Mouse (Mus musculus) midbrain, embryonic 12.5 days (tissue): ENCODE data around the gene Gstt4. TPM values are rescaled to one million over a fixed set of nuclear protein-coding genes. Genes with fewer than 3 reads are reported as not detected.

Experiments used
- ATAC-seq: fragments of 200-750 bp; cut with Nextera tagmentation; 2 replicates; pipeline ENCODE4 v1.8.0; 2017; ENCODE audit warnings: low read depth, moderate TSS enrichment, moderate library complexity; ENCODE audit not compliant: low FRiP score
- H3K27ac ChIP-seq: fragments of 300-500 bp; sonication (generic); replicated peaks from 2 replicates; pipeline ENCODE4 v1.5.1; 2016; ENCODE audit warnings: mild to moderate bottlenecking
- H3K27me3 ChIP-seq: fragments of 300-500 bp; sonication (generic); 2 replicates; pipeline ENCODE4 v1.6.1; 2016; ENCODE audit warnings: mild to moderate bottlenecking
- H3K36me3 ChIP-seq: fragments of 300-500 bp; sonication (generic); 2 replicates; pipeline ENCODE4 v1.6.1; 2016
- H3K4me1 ChIP-seq: fragments of 300-500 bp; sonication (generic); 2 replicates; pipeline ENCODE4 v1.6.1; 2016
- H3K4me2 ChIP-seq: fragments of 300-500 bp; sonication (generic); replicated peaks from 2 replicates; pipeline ENCODE4 v1.6.1; 2016; ENCODE audit warnings: mild to moderate bottlenecking, moderate library complexity
- H3K4me3 ChIP-seq: fragments of 300-500 bp; sonication (generic); 2 replicates; pipeline ENCODE4 v1.5.1; 2016; ENCODE audit warnings: mild to moderate bottlenecking
- H3K9ac ChIP-seq: fragments of 300-500 bp; sonication (generic); replicated peaks from 2 replicates; pipeline ENCODE4 v1.6.1; 2016; ENCODE audit warnings: mild to moderate bottlenecking, moderate library complexity
- H3K9me3 ChIP-seq: fragments of 300-500 bp; sonication (generic); 2 replicates; pipeline ENCODE4 v1.6.1; 2016; ENCODE audit warnings: mild to moderate bottlenecking
- WGBS: fragments of 180-500 bp; shearing (Covaris S2); methylation state at CpG from one replicate; pipeline ENCODE4 v1.1.7; 2016; 5-methylcytosine and 5-hydroxymethylcytosine counted together
- polyA plus RNA-seq: library from polyadenylated mRNA; unstranded; fragments of >200 nt; fragmentation: Nextera tagmentation; extraction: Ambion mirVana; gene quantifications from 2 replicates; pipeline ENCODE4 v1.2.1, GENCODE M21; 2016

Gstt4 gene
- polyA plus RNA-seq, 1 experiment from 2014 or later: not detected

- WGBS: 1% methylated on average over 21 of the region's 21 CpGs
- Histone ChIP-seq H3K9ac (peak overlapping the region; percentile 49), H3K4me1 (peaks cover 32% of the 10 kb centered on the region), H3K4me2 (peak overlapping the region; percentile 63), H3K27me3 (peaks cover 44% of the 10 kb centered on the region), H3K27ac (no peak overlapping the region), H3K9me3 (no peaks in the 10 kb centered on the region), H3K4me3 (peak overlapping the region; percentile 41), H3K36me3 (no peaks in the 10 kb centered on the region)
- ATAC-seq: no peak
These were observed 11.9 kb upstream of the Gstt4 start for GRCm38 (mm10) chr10:75834250-75834649.

DNA sequence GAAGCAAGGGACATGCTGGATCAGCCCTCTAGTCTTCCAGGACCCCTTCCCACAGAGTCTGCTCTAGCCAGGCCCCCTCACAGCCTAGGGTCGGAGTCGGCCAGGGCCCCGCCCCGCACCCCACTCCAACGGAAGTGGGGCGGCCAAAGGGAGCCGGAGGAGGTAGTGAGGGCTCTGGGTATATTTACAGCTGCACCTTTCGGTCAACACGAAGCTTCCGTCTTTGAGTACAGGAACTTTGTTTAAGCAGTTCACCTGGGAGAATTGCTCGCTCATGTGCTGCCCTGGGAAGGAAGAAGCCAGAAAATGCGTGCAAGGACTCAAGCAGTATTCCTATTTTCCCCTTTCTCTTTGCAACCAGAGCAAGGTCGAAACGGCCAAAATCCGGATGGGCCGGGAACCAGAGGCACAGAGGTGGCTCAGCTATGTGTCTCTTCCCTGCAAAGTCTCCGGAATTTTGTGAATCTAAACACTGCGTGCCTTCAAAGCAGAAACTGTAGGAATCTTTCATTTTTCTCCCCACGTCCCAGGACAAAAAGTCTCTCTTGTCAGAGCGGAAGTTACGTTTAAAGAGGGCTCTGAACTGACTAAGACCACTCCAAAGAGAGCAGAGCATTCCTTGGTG, 11.2 kb upstream of the Gstt4 start:
- Histone ChIP-seq H3K36me3 (no peaks in the 10 kb centered on the region), H3K27me3 (peaks cover 42% of the 10 kb centered on the region), H3K27ac (no peak overlapping the region), H3K4me1 (peaks cover 32% of the 10 kb centered on the region), H3K4me3 (peak overlapping the region; percentile 41), H3K9me3 (no peaks in the 10 kb centered on the region), H3K9ac (0 out of 2 replicates have a peak overlapping the region, but pooled peaks have one; percentile 49), H3K4me2 (peak overlapping the region; percentile 63)
- 19% methylated on average over 21 of the region's 21 CpGs for WGBS
- ATAC-seq: no peak

DNA sequence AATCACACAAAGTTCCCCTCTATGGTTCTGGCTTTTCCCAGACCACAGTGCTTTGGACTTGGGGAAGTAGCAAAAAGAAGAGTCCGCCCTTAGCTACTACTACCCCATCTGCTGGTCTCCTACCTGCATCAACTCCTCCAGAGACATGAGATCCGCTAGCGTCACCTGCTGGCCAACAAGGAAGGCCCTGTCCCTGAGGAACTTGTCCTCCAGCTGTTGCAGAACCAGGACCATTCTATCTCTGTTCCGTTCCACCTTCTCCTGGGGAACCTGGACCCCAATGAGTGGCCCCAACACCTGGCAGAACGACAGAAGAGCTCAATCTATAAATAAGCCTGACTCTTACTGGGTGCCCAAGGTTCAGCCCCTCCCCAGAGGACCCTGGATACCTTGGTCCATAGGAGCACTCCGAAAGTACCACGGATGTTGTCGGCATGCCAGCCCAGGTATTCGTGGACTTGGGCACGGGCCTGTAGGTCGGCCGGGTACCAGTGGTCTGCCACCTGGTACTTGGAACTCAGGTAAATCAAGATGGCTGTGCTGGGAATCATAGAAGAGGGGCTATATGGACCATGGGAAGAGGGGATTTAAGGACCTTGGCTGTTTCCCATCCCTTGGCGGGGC, 10.0 kb upstream of the Gstt4 start:
- 69% methylated on average over 13 of the region's 13 CpGs for WGBS
- no peak for ATAC-seq
- no peak overlapping the region for H3K27ac ChIP-seq
- H3K27me3 ChIP-seq: peaks cover 42% of the 10 kb centered on the region
- H3K4me2 ChIP-seq: no peak overlapping the region
- H3K9me3 ChIP-seq: no peaks in the 10 kb centered on the region
- H3K4me1 ChIP-seq: peaks cover 25% of the 10 kb centered on the region
- no peaks in the 10 kb centered on the region for H3K36me3 ChIP-seq
- H3K4me3 ChIP-seq: no peak overlapping the region
- no peak overlapping the region for H3K9ac ChIP-seq

- peaks cover 17% of the 10 kb centered on the region for H3K4me1 ChIP-seq
- no peak overlapping the region for H3K4me3 ChIP-seq
- peaks cover 32% of the 10 kb centered on the region for H3K27me3 ChIP-seq
- H3K4me2 ChIP-seq: no peak overlapping the region
- no peak for ATAC-seq
- no peaks in the 10 kb centered on the region for H3K36me3 ChIP-seq
- no peak overlapping the region for H3K27ac ChIP-seq
- H3K9me3 ChIP-seq: no peaks in the 10 kb centered on the region
- WGBS: 89% methylated on average over 2 of the region's 2 CpGs
- H3K9ac ChIP-seq: no peak overlapping the region
These were observed 7.9 kb upstream of the Gstt4 start for GRCm38 (mm10) chr10:75830275-75830670.

DNA sequence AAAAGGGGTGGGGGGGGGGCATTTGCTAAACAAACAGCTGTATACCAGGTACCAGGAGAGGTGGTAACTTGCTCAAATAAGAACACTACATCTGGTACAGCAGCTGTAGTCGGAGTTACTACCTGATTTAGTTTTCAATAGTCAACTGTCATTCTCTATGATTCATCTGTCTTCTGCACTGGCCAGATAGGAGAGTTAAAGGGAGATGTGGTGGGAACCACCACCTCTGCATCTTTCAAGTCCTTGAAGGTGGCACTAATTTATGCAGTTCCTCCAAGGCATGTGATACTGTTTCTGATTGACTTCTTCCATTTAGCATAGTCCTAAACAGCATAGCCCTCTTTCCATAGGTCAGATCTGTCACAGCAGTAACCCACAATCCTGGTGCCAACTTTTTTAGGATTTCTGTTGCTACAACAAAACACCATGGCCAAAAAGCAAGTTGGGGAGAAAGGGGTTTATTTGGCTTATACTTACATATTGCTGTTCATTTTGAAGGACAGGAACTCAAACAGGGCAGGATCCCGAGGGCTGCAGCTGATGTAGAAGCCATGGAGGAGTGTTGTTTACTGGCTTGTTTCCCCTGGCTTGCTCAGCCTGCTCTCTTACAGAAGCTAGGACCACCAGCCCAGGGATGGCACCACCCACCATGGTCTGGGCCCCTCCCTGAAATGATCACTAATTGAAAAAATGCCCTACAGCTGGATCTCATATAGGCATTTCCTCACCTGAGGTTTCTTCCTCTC, 7.4 kb upstream of the Gstt4 start:
- no peak for ATAC-seq
- Histone ChIP-seq H3K4me2 (no peak overlapping the region), H3K9me3 (no peaks in the 10 kb centered on the region), H3K36me3 (no peaks in the 10 kb centered on the region), H3K9ac (no peak overlapping the region), H3K27ac (no peak overlapping the region), H3K4me1 (peaks cover 14% of the 10 kb centered on the region), H3K27me3 (peaks cover 27% of the 10 kb centered on the region), H3K4me3 (no peak overlapping the region)
- 79% methylated on average over 2 of the region's 2 CpGs for WGBS

GRCm38 (mm10) chr10:75828500-75828931, 6.2 kb upstream of the Gstt4 start:
- H3K4me2 ChIP-seq: no peak overlapping the region
- H3K9ac ChIP-seq: no peak overlapping the region
- H3K9me3 ChIP-seq: no peaks in the 10 kb centered on the region
- no peaks in the 10 kb centered on the region for H3K36me3 ChIP-seq
- no peak overlapping the region for H3K4me3 ChIP-seq
- no peak overlapping the region for H3K27ac ChIP-seq
- peaks cover 16% of the 10 kb centered on the region for H3K27me3 ChIP-seq
- H3K4me1 ChIP-seq: peaks cover 2% of the 10 kb centered on the region; the same call in 1 of the 2 replicates
- ATAC-seq: no peak

DNA sequence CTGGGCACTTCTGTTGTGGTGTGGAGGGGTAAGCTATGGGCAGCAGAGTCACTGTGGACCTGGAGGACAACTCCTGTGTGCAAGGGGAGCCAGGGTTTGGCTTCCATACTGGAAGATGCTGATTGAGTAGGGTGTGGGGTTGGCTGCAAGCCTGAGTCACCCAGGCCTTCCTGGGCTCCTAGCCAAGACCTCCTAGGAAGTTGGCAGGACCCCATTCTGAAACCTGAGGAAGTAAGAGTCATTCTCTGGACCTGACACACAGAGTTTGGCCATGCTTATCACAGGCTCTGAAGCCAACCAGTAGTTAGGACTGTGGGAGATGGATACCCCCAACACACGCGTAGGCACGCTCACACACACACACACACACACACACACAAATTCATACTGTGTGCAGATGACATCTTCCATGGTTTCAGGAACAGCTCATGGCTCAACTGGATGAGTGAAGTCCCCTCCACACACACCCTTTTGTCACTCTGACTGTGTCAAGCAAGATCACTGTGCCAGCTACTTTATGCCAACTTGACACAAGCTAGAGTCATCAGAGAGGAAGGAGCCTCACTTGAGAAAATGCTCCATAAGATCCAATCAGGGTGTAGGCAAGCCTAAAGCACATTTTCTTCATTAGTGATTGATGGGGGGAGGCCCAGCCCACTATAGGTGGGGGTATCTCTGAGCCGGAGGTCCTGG, 5.5 kb upstream of the Gstt4 start:
- no peak for ATAC-seq
- no peak overlapping the region for H3K4me2 ChIP-seq
- H3K9ac ChIP-seq: no peak overlapping the region
- H3K4me1 ChIP-seq: no peaks in the 10 kb centered on the region
- 0 out of 2 replicates have a peak, but pooled peaks cover 5% of the 10 kb centered on the region for H3K9me3 ChIP-seq
- H3K27ac ChIP-seq: no peak overlapping the region
- no peaks in the 10 kb centered on the region for H3K36me3 ChIP-seq
- WGBS: 95% methylated on average over 4 of the region's 4 CpGs
- H3K4me3 ChIP-seq: no peak overlapping the region
- H3K27me3 ChIP-seq: peaks cover 11% of the 10 kb centered on the region

GRCm38 (mm10) chr10:75824530-75824929, 2.2 kb upstream of the Gstt4 start:
- Histone ChIP-seq H3K9ac (no peak overlapping the region), H3K36me3 (no peaks in the 10 kb centered on the region), H3K27ac (no peak overlapping the region), H3K4me3 (no peak overlapping the region), H3K9me3 (0 out of 2 replicates have a peak, but pooled peaks cover 5% of the 10 kb centered on the region), H3K4me1 (no peaks in the 10 kb centered on the region), H3K27me3 (peaks cover 6% of the 10 kb centered on the region), H3K4me2 (no peak overlapping the region)
- WGBS: 86% methylated on average over 4 of the region's 4 CpGs
- no peak for ATAC-seq

GRCm38 (mm10) chr10:75823782-75824181, 1.4 kb upstream of the Gstt4 start:
- H3K4me3 ChIP-seq: no peak overlapping the region
- no peak overlapping the region for H3K27ac ChIP-seq
- H3K4me1 ChIP-seq: no peaks in the 10 kb centered on the region
- H3K9me3 ChIP-seq: 0 out of 2 replicates have a peak, but pooled peaks cover 5% of the 10 kb centered on the region
- ATAC-seq: no peak
- H3K4me2 ChIP-seq: no peak overlapping the region
- H3K27me3 ChIP-seq: peaks cover 6% of the 10 kb centered on the region
- H3K9ac ChIP-seq: no peak overlapping the region
- H3K36me3 ChIP-seq: no peaks in the 10 kb centered on the region
- WGBS: 87% methylated on average over 1 of the region's 1 CpGs

DNA sequence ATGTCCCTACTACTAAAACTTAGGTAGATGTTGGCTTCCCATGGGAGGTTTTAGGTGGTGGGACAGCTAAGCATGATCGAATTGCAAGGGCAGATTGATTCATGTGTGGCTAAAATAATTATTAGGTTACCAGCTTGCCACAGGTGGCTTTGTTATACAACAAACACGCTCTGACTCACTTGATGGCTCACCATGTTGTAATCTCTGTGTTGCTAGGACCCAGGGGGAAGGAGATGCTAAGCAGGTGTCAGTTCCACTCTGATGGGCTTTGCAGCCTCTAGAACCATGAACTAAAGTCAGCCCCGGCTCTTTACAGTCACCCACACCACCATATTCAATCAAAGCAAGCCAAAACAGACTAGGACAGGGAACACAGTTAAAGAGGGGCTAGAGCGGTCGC, 2.5 kb downstream of the Gstt4 start:
- 92% methylated on average over 5 of the region's 5 CpGs for WGBS
- ATAC-seq: no peak
- peaks cover 9% of the 10 kb centered on the region; the same call in 1 of the 2 replicates for H3K27me3 ChIP-seq

DNA sequence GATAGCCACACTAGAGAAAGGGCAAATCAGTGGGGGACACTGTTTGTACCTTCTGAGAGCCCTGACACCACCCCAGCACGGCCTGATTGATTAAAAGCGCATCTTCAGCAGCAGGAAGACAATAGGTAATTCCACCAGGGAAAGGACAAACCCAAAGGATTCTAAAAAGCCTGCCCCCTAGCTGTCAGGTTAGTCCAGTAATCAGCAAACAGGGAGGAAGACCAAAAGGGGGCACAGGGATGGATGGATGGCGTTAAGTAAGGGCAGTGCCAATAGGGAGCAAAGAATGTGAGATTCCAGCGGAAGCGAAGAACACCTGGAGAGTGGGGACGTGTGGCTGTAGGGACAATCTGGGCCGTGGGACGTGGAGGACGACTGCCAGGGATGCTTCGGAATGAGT, 3.7 kb downstream of the Gstt4 start:
- Histone ChIP-seq H3K4me1 (no peaks in the 10 kb centered on the region), H3K36me3 (no peaks in the 10 kb centered on the region), H3K27me3 (peaks cover 9% of the 10 kb centered on the region; the same call in 1 of the 2 replicates), H3K4me3 (no peak overlapping the region), H3K4me2 (no peak overlapping the region), H3K27ac (no peak overlapping the region), H3K9me3 (0 out of 2 replicates have a peak, but pooled peaks cover 5% of the 10 kb centered on the region), H3K9ac (no peak overlapping the region)
- ATAC-seq: no peak
- 69% methylated on average over 10 of the region's 10 CpGs for WGBS

More for the DNA sequence above, 2.5 kb downstream of the Gstt4 start:
- H3K9ac ChIP-seq: no peak overlapping the region
- H3K9me3 ChIP-seq: 0 out of 2 replicates have a peak, but pooled peaks cover 5% of the 10 kb centered on the region
- no peak overlapping the region for H3K4me2 ChIP-seq
- H3K36me3 ChIP-seq: no peaks in the 10 kb centered on the region
- no peak overlapping the region for H3K4me3 ChIP-seq
- H3K27ac ChIP-seq: no peak overlapping the region
- H3K4me1 ChIP-seq: no peaks in the 10 kb centered on the region
